Mouse (Mus musculus) neutrophil, adult 5-6 weeks (primary cell): ENCODE measurements around the gene Igf1r. TPM values are rescaled to one million over a fixed set of nuclear protein-coding genes. Genes with fewer than 3 reads are reported as not detected.

Source experiments
- total RNA-seq: library from RNA; stranded (forward); fragments of 200-1000 nt; gene quantifications from 2 replicates; pipeline ENCODE4 v1.2.3, GENCODE M21; 2017

Igf1r gene
- total RNA-seq, 1 experiment from 2014 or later, result 86.8 TPM

Other genes starting within 250 kb of the Igf1r start
- not detected in 2 replicates for gene Synm, start 193.1 kb upstream of the Igf1r start, total RNA-seq